Comparison of ENCODE assay signal across 8 mouse cellular contexts in genomic region chr4:149607591-149608308, GRCm38 (mm10). TPM values are rescaled to one million over a fixed set of nuclear protein-coding genes. Genes with fewer than 3 reads are reported as not detected.
A peak's percentile ranks its signal among the peaks of the same experiment; 100 is the strongest.
DNase-seq lines count a peak whose midpoint lies in the region; ATAC-seq lines count a peak whose summit lies in the region.

No protein-coding gene starts in this region.

- 32% methylated on average over 20 of the region's 20 CpGs for WGBS in lung, embryonic 15.5 days
- WGBS in intestine, embryonic 16.5 days = 52% methylated on average over 20 of the region's 20 CpGs

- H3K4me2 ChIP-seq in lung, embryonic 15.5 days = no peak overlapping the region
- no peak overlapping the region for H3K4me2 ChIP-seq in intestine, embryonic 16.5 days (ENCODE audit: low read depth, low read length)

- H3K27me3 ChIP-seq in lung, embryonic 15.5 days = no peaks in the 10 kb centered on the region
- H3K27me3 ChIP-seq in intestine, embryonic 16.5 days (replicated peaks; ENCODE audit: control insufficient read depth, insufficient read depth, low read length) = no peaks in the 10 kb centered on the region

- no peaks in the 10 kb centered on the region for H3K36me3 ChIP-seq in lung, embryonic 15.5 days
- H3K36me3 ChIP-seq in intestine, embryonic 16.5 days (ENCODE audit: control insufficient read depth, insufficient read depth, low read length) = no peaks in the 10 kb centered on the region

- H3K9ac ChIP-seq in lung, embryonic 15.5 days = no peak overlapping the region
- no peak overlapping the region for H3K9ac ChIP-seq in intestine, embryonic 16.5 days (ENCODE audit: low read depth, low read length)

- peaks cover 19% of the 10 kb centered on the region for H3K4me1 ChIP-seq in lung, embryonic 15.5 days
- H3K4me1 ChIP-seq in intestine, embryonic 16.5 days (ENCODE audit: control insufficient read depth, insufficient read depth, low read length) = peaks cover 8% of the 10 kb centered on the region

- no peak overlapping the region for H3K27ac ChIP-seq in lung, embryonic 15.5 days
- H3K27ac ChIP-seq in intestine, embryonic 16.5 days (ENCODE audit: low read length) = peak overlapping the region; percentile 20; the same call in 1 of the 2 replicates

- no peak for DNase-seq in cerebellum, adult 9-10 months
- DNase-seq in lung, postnatal 25 days (ENCODE audit: low spot score) = no peak
- DNase-seq in retina, postnatal 1 day = peak; percentile 56
- DNase-seq in embryo, embryonic 9.5 days (ENCODE audit: extremely low spot score) = no peak
- no peak for DNase-seq in B cell, adult 2 months

- H3K9me3 ChIP-seq in lung, embryonic 15.5 days = no peaks in the 10 kb centered on the region
- H3K9me3 ChIP-seq in intestine, embryonic 16.5 days (ENCODE audit: control insufficient read depth, low read length) = no peaks in the 10 kb centered on the region

- H3K4me3 ChIP-seq in lung, embryonic 15.5 days = no peak overlapping the region
- no peak overlapping the region for H3K4me3 ChIP-seq in intestine, embryonic 16.5 days (ENCODE audit: low read length)

- ATAC-seq in cerebellum, adult (ENCODE audit: insufficient number of reproducible peaks, low FRiP score, low TSS enrichment) = 0 out of 2 replicates have a peak, but pooled peaks have one; percentile 31
- ATAC-seq in lung, embryonic 15.5 days (ENCODE audit: borderline replicate concordance, extremely low read depth, low FRiP score, low TSS enrichment) = peak; percentile 50; the same call in 1 of the 2 replicates
- ATAC-seq in intestine, embryonic 16.5 days = peak; percentile 57

RNA-seq across cellular contexts. Expression of gene Clstn1, which starts 21.5 kb away (rescaled TPM):
- polyA plus RNA-seq in lung, embryonic 15.5 days (2015; fragmentation: Nextera tagmentation; extraction: Ambion mirVana) = 51.1 and 56.2 TPM in 2 replicates
- polyA plus RNA-seq in intestine, embryonic 16.5 days (2015; fragmentation: Nextera tagmentation; extraction: Ambion mirVana) = 10.8 and 12.5 TPM in 2 replicates
